Mouse (Mus musculus) left cerebral cortex, adult 8-10 months (tissue): ENCODE measurements at regions not wholly inside any gene's neighbourhood (a gene's known extent, or its start where the extent isn't known, plus 50 kb on each side); places are given as distances from the start of the nearest gene placed in this dataset.

Experiments used
- DNase-seq, 2 experiments: peaks; one replicate each; pipeline ENCODE4 v3.0.0; 2022; ENCODE audit warnings: low spot score in 2 of 2

- DNase-seq: no peak
Measured at GRCm38 (mm10) chr15:63193617-63194491, 651.1 kb downstream of the Gsdmc2 start.

- DNase-seq: no peak
Measured at GRCm38 (mm10) chr15:63191731-63192130, 653.2 kb downstream of the Gsdmc2 start.

- DNase-seq: no peak
Measured at GRCm38 (mm10) chr15:63190086-63190485, 654.9 kb downstream of the Gsdmc2 start.

DNA sequence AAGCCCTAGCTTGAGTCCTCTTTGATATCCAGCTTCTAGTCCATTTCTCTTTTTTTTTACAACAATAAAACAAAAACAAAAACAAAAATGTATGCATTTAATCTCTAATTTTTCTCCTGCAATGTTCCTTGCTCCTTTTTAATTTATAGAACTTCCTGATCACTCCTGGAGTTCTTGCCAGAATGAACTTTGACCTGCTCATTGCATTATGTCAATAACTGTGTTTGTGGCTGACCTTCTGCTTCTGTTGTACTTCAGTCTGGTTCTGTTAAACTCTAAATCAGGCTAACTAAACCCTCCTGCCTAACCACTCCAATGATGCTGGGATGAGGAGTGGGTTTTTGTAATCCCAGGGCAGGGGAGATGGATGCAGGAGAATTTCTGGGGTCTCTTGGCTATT lies 674.0 kb downstream of the Gsdmc2 start:
- no peak for DNase-seq

- no peak for DNase-seq
Measured at GRCm38 (mm10) chr15:63170171-63170570, 674.8 kb downstream of the Gsdmc2 start.

DNA sequence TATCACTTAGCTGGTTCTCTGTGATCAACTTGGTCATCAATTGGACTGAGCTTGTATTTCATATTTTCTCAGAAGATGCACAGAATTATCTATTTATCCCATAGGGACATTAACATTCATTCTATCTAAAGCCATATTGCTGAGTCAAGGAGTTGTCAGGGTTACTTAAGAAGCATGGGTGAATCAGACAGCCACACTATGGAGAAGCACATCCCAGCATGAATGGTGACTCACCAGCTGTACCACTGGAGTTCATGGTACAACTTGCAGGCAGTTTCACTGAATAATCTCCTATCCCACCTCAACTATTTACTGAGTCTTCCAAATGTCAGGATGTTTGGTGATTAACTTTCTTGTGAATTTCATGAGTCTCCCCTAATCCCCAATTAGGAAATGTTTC lies 678.6 kb downstream of the Gsdmc2 start:
- DNase-seq: no peak

DNA sequence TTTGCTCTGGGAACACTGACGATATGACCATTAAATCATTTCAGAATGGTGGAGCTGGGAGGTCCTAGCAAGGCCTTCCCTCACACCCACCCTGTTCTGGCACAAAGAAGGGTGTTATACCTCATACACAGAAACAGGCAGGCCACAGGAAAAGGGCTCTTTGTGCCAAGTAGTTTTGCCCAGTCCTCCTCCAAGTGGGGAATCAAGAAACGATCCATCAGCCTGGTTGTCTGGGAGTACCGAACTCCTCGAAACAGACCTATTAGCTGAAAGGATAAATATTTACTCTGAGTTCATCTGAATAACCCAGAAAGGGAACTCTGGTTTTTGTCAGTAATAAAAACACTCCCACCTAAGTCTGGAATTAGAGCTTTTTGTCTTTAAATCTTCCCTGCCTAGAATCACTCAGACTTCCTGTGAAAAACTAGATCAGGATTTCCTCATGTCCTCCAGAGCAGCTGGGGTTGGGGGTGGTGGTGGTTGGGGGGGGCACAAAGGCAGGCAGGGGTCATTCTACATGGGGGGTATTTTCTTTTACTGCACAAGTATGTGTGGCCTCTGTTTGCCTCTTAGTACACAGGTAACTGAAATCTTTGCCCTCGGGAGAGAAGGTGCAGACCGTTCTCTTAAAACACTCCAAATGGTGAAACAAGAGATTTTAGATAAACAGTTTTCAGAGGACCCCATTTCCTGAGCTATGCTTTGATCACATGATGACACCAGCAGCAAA lies 681.3 kb downstream of the Gsdmc2 start:
- DNase-seq: no peak

GRCm38 (mm10) chr15:63162881-63163549 lies 682.0 kb downstream of the Gsdmc2 start:
- DNase-seq: peak in 1 of 2 experiments; percentile 12

DNA sequence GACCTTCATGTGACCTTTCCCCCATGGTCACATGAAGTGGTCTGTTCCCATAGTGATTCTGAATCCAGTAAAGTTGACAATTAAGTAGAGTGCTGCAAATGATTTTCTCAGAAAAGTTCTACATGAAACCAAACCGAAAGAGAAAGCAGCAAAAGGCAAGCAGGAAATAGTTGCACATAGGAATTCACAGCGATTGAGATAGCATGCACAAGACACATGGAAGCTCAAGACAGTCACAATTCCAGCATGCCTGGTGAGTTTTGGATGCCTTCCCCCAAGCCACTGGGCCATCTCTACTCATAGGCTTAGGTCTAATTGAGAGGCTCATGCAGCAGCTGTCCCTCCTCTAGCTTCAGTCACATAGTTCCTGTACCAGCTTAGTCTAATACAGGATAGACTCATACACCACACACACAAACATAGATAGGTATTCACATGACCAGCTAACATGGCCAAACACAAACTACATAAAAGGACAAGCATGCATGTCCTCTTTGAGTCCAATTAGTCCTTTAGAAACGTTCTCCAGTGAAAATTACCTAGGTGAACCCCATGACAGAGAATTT lies 721.8 kb downstream of the Gsdmc2 start:
- no peak for DNase-seq

- DNase-seq: no peak
Measured at GRCm38 (mm10) chr15:63112918-63113317, 732.1 kb downstream of the Gsdmc2 start.

GRCm38 (mm10) chr15:63100093-63100492 lies 744.9 kb downstream of the Gsdmc2 start:
- DNase-seq: no peak

- DNase-seq: peak in 1 of 2 experiments; percentile 16
Measured at GRCm38 (mm10) chr15:63081972-63082371, 763.0 kb downstream of the Gsdmc2 start.

- no peak for DNase-seq
Measured at GRCm38 (mm10) chr15:63079825-63080224, 765.2 kb downstream of the Gsdmc2 start.

DNA sequence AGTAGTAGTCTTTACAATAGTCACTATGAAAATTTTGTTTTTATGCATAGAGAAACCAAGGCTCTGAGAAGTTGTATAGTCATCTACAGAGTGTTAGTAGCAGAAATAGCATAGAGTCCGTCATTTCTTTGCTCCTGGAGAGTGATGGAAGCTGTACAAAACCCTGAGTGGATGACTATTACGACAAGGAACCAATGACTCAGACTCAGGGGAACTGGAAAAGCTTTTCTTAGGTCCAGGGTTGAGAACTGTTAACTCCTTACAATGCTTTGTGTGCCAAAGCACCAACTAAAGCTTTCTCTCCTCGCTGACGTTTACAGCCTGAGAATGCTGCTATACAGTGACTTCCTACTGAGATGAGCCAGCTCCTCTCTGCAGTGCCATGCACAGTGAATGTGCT lies 773.1 kb downstream of the Gsdmc2 start:
- DNase-seq: no peak

- no peak for DNase-seq
Measured at GRCm38 (mm10) chr15:63067126-63067525, 777.9 kb downstream of the Gsdmc2 start.

- DNase-seq: no peak
Measured at GRCm38 (mm10) chr15:63066020-63066439, 778.9 kb downstream of the Gsdmc2 start.

GRCm38 (mm10) chr15:63061891-63062290 lies 783.1 kb downstream of the Gsdmc2 start:
- DNase-seq: no peak

- DNase-seq: no peak
Measured at GRCm38 (mm10) chr15:63060826-63061225, 784.2 kb downstream of the Gsdmc2 start.

DNA sequence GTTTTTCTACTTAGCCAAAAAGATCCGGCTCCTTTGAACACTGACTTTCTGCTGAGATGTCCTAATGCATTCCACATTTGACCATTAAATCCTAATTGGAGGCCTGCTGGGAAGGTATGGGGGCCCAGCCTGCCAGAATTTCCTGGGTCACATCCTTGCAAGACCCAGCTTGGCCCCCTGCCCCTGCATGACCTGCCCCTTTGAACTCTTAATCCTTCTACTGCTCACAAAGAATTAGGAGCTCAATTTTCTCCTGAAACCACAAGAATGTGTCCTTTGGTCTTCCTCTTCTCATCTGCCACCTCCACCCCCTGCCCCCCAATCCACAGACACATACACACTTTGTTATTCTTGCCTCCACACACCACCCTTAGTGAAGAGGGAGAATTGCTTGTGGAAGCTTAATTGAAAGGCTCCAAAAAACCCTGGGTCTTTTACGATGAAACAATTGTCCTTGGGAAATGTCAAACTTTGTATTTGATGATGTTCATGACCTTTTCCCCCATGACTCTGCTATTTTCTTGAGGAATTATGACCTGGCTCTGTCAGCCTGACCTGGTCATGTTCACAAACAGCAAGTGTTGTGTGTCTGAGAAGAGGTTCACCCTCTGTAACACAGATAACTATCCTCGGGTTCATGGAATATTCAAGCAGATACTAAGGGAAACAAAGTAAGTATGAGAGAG lies 792.3 kb downstream of the Gsdmc2 start:
- DNase-seq: no peak

DNA sequence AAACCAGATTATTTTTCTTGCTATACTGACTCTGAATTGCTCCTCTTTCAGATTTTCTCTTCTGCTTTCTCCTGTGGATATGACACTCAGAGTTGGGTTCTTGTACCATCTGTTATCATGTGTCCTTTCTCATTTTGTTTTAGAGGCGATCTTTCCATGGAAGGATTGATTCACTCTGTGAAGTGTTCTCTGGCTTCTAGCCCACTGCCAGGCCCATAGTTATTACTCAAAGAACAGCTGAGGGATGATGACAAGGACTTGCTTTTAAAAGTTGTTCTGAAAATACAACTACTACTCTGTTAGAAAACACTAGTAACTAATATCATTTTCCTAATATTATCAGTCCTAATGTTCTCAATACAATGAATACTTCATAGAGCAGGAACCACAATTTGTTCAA lies 794.9 kb downstream of the Gsdmc2 start:
- DNase-seq: no peak

DNA sequence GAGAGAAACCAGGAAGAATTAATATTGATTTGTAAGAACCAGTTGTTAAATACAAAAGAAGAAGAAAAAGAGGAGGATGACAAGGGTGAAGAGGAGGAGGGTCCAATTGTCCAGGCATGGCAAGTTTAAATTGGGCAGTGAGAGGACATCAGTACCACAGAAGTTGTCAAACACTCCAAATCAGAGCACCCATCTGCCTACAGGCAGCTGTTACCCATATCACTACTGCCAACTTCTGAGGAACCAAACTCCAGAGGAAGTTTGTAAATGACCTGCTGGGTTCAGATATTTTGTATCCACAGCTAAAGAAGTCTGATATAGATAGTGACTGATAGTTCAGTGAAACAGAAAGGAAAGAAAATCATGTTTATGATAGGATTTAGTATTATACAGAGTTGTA lies 802.6 kb downstream of the Gsdmc2 start:
- no peak for DNase-seq
